Mouse (Mus musculus): Measurements from ENCODE around the gene Plekhg1.

Gene Plekhg1

GRCm38 (mm10) chr10:3830618-3831017 is 90.5 kb downstream of the Plekhg1 start:
- DNase-seq (ENCODE audit: low spot score): no peak

GRCm38 (mm10) chr10:3831597-3832351 is 91.6 kb downstream of the Plekhg1 start:
- no peak for DNase-seq (ENCODE audit: low spot score)

- DNase-seq (ENCODE audit: low spot score): no peak
These were observed 93.9 kb downstream of the Plekhg1 start for GRCm38 (mm10) chr10:3834060-3834459.

GRCm38 (mm10) chr10:3834678-3835077 is 94.5 kb downstream of the Plekhg1 start:
- DNase-seq (ENCODE audit: low spot score): no peak

GRCm38 (mm10) chr10:3835616-3836015 is 95.5 kb downstream of the Plekhg1 start:
- no peak for DNase-seq (ENCODE audit: low spot score)

GRCm38 (mm10) chr10:3839748-3840432 is 99.7 kb downstream of the Plekhg1 start:
- no peak for DNase-seq (ENCODE audit: low spot score)

- DNase-seq (ENCODE audit: low spot score): no peak
These were observed 104.3 kb downstream of the Plekhg1 start for GRCm38 (mm10) chr10:3844430-3844829.

GRCm38 (mm10) chr10:3847021-3847420 is 106.9 kb downstream of the Plekhg1 start:
- no peak for DNase-seq (ENCODE audit: low spot score)

- DNase-seq (ENCODE audit: low spot score): no peak
These were observed 111.3 kb downstream of the Plekhg1 start for GRCm38 (mm10) chr10:3851461-3851860.

GRCm38 (mm10) chr10:3852733-3853132 is 112.6 kb downstream of the Plekhg1 start:
- DNase-seq (ENCODE audit: low spot score): no peak

- DNase-seq (ENCODE audit: low spot score): no peak
These were observed 117.7 kb downstream of the Plekhg1 start for GRCm38 (mm10) chr10:3857912-3858311.

GRCm38 (mm10) chr10:3858437-3858836 is 118.3 kb downstream of the Plekhg1 start:
- no peak for DNase-seq (ENCODE audit: low spot score)

- no peak for DNase-seq (ENCODE audit: low spot score)
These were observed 119.0 kb downstream of the Plekhg1 start for GRCm38 (mm10) chr10:3858961-3859714.

- no peak for DNase-seq (ENCODE audit: low spot score)
These were observed 123.4 kb downstream of the Plekhg1 start for GRCm38 (mm10) chr10:3863411-3864195.

GRCm38 (mm10) chr10:3864196-3864540 is 124.0 kb downstream of the Plekhg1 start:
- no peak for DNase-seq (ENCODE audit: low spot score)

GRCm38 (mm10) chr10:3867298-3867697 is 127.1 kb downstream of the Plekhg1 start:
- DNase-seq (ENCODE audit: low spot score): no peak

GRCm38 (mm10) chr10:3870828-3871227 is 130.7 kb downstream of the Plekhg1 start:
- no peak for DNase-seq (ENCODE audit: low spot score)

- DNase-seq (ENCODE audit: low spot score): no peak
These were observed 133.3 kb downstream of the Plekhg1 start for GRCm38 (mm10) chr10:3873467-3873866.

- DNase-seq (ENCODE audit: low spot score): no peak
These were observed 137.8 kb downstream of the Plekhg1 start for GRCm38 (mm10) chr10:3877852-3878535.

- DNase-seq (ENCODE audit: low spot score): no peak
These were observed 141.0 kb downstream of the Plekhg1 start for GRCm38 (mm10) chr10:3881179-3881578.

- DNase-seq (ENCODE audit: low spot score): no peak
These were observed 148.3 kb downstream of the Plekhg1 start for GRCm38 (mm10) chr10:3888510-3888909.
